Mouse (Mus musculus): Measurements from ENCODE around the gene Fastkd5.
"Not testable (repeated sequence)": the region's sequence is repeated elsewhere in the genome, so short reads cannot be mapped to it uniquely, and the experiment has no call there.

Fastkd5 gene

DNA sequence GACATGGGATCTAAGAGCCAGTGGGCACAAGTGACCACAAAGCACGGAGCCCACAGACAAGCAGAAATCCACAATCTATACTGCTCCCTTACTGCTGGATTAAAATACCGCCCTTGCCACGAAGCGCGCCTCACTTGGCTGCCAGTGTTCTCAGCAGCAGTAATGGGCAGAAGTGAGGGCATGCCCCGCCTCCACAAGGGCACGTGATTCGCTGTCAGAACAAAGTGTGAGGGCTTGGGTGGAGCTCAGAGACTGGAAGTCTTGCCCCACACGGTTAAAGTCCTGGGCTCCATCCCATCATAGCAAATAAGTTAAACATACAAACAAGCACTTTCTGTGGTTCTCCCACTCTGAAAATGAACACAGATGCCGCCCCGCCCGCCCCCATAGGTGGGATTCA lies 52.2 kb downstream of the Fastkd5 start:
- peaks cover 74% of the 10 kb centered on the region for H3K27me3 ChIP-seq (ENCODE audit: insufficient read depth, low read length)
- H3K9me3 ChIP-seq (ENCODE audit: low read length): no peaks in the 10 kb centered on the region
- H3K4me1 ChIP-seq (replicated peaks; ENCODE audit: low read depth, low read length): peaks cover 45% of the 10 kb centered on the region
- H3K4me3 ChIP-seq (replicated peaks; ENCODE audit: low read length): no peak overlapping the region
- TF ChIP-seq NANOG (IDR thresholded peaks at IDR 0.05; ENCODE audit: borderline replicate concordance, low read length) (no peak), CTCF (conservative IDR thresholded peaks at IDR 0.05; ENCODE audit: low read length) (no peak), POU5F1 (IDR thresholded peaks at IDR 0.05; ENCODE audit: borderline replicate concordance, low read length) (no peak)
- H3K36me3 ChIP-seq (ENCODE audit: insufficient read depth, low read length): no peaks in the 10 kb centered on the region

GRCm38 (mm10) chr2:130577021-130577420 lies 52.8 kb downstream of the Fastkd5 start:
- TF ChIP-seq CTCF (conservative IDR thresholded peaks at IDR 0.05; ENCODE audit: low read length) (no peak), POU5F1 (IDR thresholded peaks at IDR 0.05; ENCODE audit: borderline replicate concordance, low read length) (no peak), NANOG (IDR thresholded peaks at IDR 0.05; ENCODE audit: borderline replicate concordance, low read length) (no peak)
- no peaks in the 10 kb centered on the region for H3K36me3 ChIP-seq (ENCODE audit: insufficient read depth, low read length)
- H3K27me3 ChIP-seq (ENCODE audit: insufficient read depth, low read length): peaks cover 73% of the 10 kb centered on the region
- peaks cover 45% of the 10 kb centered on the region for H3K4me1 ChIP-seq (replicated peaks; ENCODE audit: low read depth, low read length)
- no peaks in the 10 kb centered on the region for H3K9me3 ChIP-seq (ENCODE audit: low read length)
- peak overlapping the region; percentile 75 for H3K4me3 ChIP-seq (replicated peaks; ENCODE audit: low read length)

GRCm38 (mm10) chr2:130576564-130576963 lies 53.3 kb downstream of the Fastkd5 start:
- Histone ChIP-seq H3K4me3 (replicated peaks; ENCODE audit: low read length) (peak overlapping the region; percentile 75), H3K27me3 (ENCODE audit: insufficient read depth, low read length) (peaks cover 68% of the 10 kb centered on the region), H3K4me1 (replicated peaks; ENCODE audit: low read depth, low read length) (peaks cover 44% of the 10 kb centered on the region)
- not testable (repeated sequence) for H3K9me3 ChIP-seq (ENCODE audit: low read length); H3K36me3 ChIP-seq (ENCODE audit: insufficient read depth, low read length)

DNA sequence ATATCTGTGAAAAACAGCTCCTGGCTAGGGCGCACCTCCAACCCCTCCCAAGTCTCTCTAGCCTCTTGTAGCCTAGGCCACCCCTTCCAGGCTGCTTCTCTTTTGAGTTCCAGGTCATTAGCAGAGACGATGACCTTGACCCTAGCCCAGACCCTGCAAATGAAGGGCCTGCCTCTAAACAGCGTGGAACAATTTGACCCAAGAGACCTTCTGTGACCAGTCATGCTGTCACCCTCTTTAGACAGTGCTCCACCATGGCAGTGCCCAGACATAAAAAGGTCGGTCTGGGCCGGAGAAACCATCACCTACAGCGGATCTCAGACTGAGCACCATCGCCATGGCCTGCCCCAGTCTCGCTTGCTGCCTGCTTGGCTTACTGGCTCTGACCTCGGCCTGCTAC lies 54.0 kb downstream of the Fastkd5 start, which contains the start of gene Oxt:
Gene Oxt (plus strand): TSS at position 301 of the 400 bp plus-strand sequence.
- Histone ChIP-seq H3K4me1 (replicated peaks; ENCODE audit: low read depth, low read length) (peaks cover 39% of the 10 kb centered on the region), H3K9me3 (ENCODE audit: low read length) (no peaks in the 10 kb centered on the region), H3K36me3 (ENCODE audit: insufficient read depth, low read length) (no peaks in the 10 kb centered on the region), H3K27me3 (ENCODE audit: insufficient read depth, low read length) (peaks cover 63% of the 10 kb centered on the region), H3K4me3 (replicated peaks; ENCODE audit: low read length) (peak within 1 kb of the TSS; percentile 75)
- TF ChIP-seq CTCF (conservative IDR thresholded peaks at IDR 0.05; ENCODE audit: low read length): no peak

GRCm38 (mm10) chr2:130574960-130575359 lies 54.9 kb downstream of the Fastkd5 start:
- peaks cover 31% of the 10 kb centered on the region for H3K4me1 ChIP-seq (replicated peaks; ENCODE audit: low read depth, low read length)
- no peaks in the 10 kb centered on the region for H3K36me3 ChIP-seq (ENCODE audit: insufficient read depth, low read length)
- H3K9me3 ChIP-seq (ENCODE audit: low read length): no peaks in the 10 kb centered on the region
- H3K4me3 ChIP-seq (replicated peaks; ENCODE audit: low read length): no peak overlapping the region
- peak; percentile 21 for TF ChIP-seq CTCF (conservative IDR thresholded peaks at IDR 0.05; ENCODE audit: low read length)
- TF ChIP-seq POU5F1 (IDR thresholded peaks at IDR 0.05; ENCODE audit: borderline replicate concordance, low read length): no peak
- peaks cover 55% of the 10 kb centered on the region for H3K27me3 ChIP-seq (ENCODE audit: insufficient read depth, low read length)

GRCm38 (mm10) chr2:130569926-130570325 lies 59.9 kb downstream of the Fastkd5 start:
- no peak overlapping the region for H3K4me3 ChIP-seq (replicated peaks; ENCODE audit: low read length)
- peaks cover 8% of the 10 kb centered on the region for H3K27me3 ChIP-seq (ENCODE audit: insufficient read depth, low read length)
- TF ChIP-seq NANOG (IDR thresholded peaks at IDR 0.05; ENCODE audit: borderline replicate concordance, low read length) (no peak), POU5F1 (IDR thresholded peaks at IDR 0.05; ENCODE audit: borderline replicate concordance, low read length) (no peak), CTCF (conservative IDR thresholded peaks at IDR 0.05; ENCODE audit: low read length) (no peak)
- H3K36me3 ChIP-seq (ENCODE audit: insufficient read depth, low read length): peaks cover 23% of the 10 kb centered on the region
- peaks cover 6% of the 10 kb centered on the region; the same call in 1 of the 2 replicates for H3K4me1 ChIP-seq (replicated peaks; ENCODE audit: low read depth, low read length)
- H3K9me3 ChIP-seq (ENCODE audit: low read length): no peaks in the 10 kb centered on the region

GRCm38 (mm10) chr2:130568921-130569320 lies 60.9 kb downstream of the Fastkd5 start:
- no peak for TF ChIP-seq POU5F1 (IDR thresholded peaks at IDR 0.05; ENCODE audit: borderline replicate concordance, low read length)
- TF ChIP-seq NANOG (IDR thresholded peaks at IDR 0.05; ENCODE audit: borderline replicate concordance, low read length): no peak
- TF ChIP-seq CTCF (conservative IDR thresholded peaks at IDR 0.05; ENCODE audit: low read length): no peak
- Histone ChIP-seq H3K36me3 (ENCODE audit: insufficient read depth, low read length) (peaks cover 26% of the 10 kb centered on the region), H3K4me3 (replicated peaks; ENCODE audit: low read length) (no peak overlapping the region), H3K27me3 (ENCODE audit: insufficient read depth, low read length) (peaks cover 8% of the 10 kb centered on the region), H3K4me1 (replicated peaks; ENCODE audit: low read depth, low read length) (peaks cover 16% of the 10 kb centered on the region), H3K9me3 (ENCODE audit: low read length) (no peaks in the 10 kb centered on the region)

- Histone ChIP-seq H3K4me3 (replicated peaks; ENCODE audit: low read length) (no peak overlapping the region), H3K9me3 (ENCODE audit: low read length) (no peaks in the 10 kb centered on the region), H3K36me3 (ENCODE audit: insufficient read depth, low read length) (peaks cover 26% of the 10 kb centered on the region), H3K4me1 (replicated peaks; ENCODE audit: low read depth, low read length) (peaks cover 25% of the 10 kb centered on the region), H3K27me3 (ENCODE audit: insufficient read depth, low read length) (no peaks in the 10 kb centered on the region)
- TF ChIP-seq CTCF (conservative IDR thresholded peaks at IDR 0.05; ENCODE audit: low read length) (no peak), POU5F1 (IDR thresholded peaks at IDR 0.05; ENCODE audit: borderline replicate concordance, low read length) (no peak), NANOG (IDR thresholded peaks at IDR 0.05; ENCODE audit: borderline replicate concordance, low read length) (no peak)
Observed at GRCm38 (mm10) chr2:130564983-130565382, 64.8 kb downstream of the Fastkd5 start.

- Histone ChIP-seq H3K4me3 (replicated peaks; ENCODE audit: low read length) (peak overlapping the region; percentile 95), H3K27me3 (ENCODE audit: insufficient read depth, low read length) (no peaks in the 10 kb centered on the region), H3K9me3 (ENCODE audit: low read length) (no peaks in the 10 kb centered on the region), H3K4me1 (replicated peaks; ENCODE audit: low read depth, low read length) (peaks cover 25% of the 10 kb centered on the region), H3K36me3 (ENCODE audit: insufficient read depth, low read length) (peaks cover 26% of the 10 kb centered on the region)
- no peak for TF ChIP-seq CTCF (conservative IDR thresholded peaks at IDR 0.05; ENCODE audit: low read length)
Observed at GRCm38 (mm10) chr2:130564063-130564462, 65.8 kb downstream of the Fastkd5 start.

All from E14TG2a.4 (cell line).